Mouse (Mus musculus): ENCODE data around the gene Dync2li1.

Dync2li1 gene

GRCm38 (mm10) chr17:84650302-84651017, 24.2 kb downstream of the Dync2li1 start:
- no peak for DNase-seq

DNA sequence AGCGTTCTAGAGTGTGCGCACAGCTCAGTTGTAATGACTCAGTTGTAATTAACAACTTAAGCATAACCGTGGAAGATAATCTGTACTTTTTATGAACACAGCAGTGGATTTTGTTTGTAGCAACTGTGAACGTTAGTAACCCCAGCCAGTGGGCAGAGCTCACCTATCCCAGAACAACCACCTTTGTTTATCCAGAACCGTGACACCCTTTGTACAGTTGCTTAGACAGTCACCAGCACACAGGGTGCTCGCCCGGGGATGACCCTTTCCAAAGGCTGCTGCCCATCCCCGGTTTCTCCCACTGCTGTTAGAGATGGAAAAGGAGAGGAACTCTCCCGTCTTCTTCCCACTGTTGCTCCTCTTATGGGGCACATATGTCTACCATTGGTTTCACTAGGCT, 27.2 kb downstream of the Dync2li1 start:
- DNase-seq, result no peak

DNA sequence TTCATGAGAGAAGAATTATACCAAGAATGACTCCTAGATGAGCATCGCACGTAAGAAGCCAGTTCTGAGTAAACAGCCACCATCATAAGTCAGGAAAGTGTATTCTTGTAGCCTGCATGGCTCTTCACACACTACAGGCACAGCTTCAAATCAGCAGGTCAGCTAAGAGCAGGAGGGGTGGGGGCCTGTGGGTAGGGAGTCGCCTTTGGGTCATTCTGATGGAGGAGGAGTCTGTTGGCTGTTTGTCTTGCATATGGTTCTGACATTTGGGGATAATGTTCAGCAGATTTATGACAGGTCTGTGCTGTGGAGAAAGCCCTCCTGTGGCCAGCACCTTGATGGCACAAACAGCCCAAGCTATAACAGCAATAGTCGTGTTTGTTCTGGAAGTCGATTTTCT, 29.9 kb downstream of the Dync2li1 start:
- DNase-seq, result no peak

DNA sequence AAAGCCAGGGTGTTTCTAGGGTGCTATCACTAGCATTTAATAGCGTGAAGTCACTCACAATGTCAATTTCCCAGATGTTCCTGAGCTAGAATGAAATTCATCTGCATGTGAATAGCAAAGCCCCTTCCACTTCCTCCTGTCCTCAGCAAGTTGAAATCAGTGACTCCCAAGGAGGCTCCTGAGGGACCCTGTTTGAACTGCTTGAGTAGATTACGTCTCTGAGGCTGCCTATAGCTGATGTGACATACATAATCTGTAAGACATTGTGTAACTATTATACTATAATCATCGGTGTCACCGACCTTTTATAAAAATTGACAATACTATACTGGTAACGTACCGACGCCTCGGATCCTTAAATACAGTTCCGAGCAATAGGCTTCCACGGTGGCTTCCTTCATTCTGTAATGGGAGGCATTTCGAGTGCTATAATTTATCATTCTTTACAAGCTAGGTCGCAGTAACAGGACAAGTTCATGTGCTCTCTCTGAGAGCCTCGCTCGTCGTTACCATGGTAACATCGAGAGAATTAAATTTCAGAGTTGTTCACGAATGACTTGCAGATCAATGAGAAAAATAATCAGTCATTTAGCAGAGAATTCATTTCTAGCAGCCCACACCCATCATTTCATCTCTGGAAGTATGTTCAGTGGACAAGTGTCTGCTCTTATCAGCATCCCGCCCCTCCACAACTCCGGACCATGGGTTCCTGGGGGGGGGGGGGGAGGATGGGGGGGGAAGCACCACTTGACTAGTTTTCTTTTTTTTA, 30.5 kb downstream of the Dync2li1 start:
- peak; percentile 55 for DNase-seq

- no peak for DNase-seq
Observed at GRCm38 (mm10) chr17:84657422-84657732, 31.1 kb downstream of the Dync2li1 start.

- peak; percentile 66 for DNase-seq
Observed at GRCm38 (mm10) chr17:84657782-84658181, 31.5 kb downstream of the Dync2li1 start.

DNA sequence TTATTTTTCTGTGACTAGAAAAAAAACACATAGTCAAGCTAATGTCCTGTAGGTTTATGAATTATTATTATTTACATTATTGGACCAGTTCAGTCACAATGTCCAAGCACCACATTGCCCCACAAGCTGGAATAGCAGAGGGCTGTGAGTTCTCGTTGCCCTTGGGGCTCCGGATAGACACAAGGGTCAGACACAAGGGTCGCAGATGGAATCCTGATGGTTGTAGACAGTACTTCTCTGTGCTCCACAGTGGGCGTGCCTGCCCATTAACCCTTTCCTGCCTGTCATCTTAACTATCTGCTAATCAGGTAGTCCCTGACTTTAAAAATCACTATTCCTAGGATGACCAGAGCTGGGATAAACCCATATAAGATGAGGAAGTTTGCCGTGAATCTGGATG, 31.9 kb downstream of the Dync2li1 start:
- DNase-seq, result peak; percentile 68

DNA sequence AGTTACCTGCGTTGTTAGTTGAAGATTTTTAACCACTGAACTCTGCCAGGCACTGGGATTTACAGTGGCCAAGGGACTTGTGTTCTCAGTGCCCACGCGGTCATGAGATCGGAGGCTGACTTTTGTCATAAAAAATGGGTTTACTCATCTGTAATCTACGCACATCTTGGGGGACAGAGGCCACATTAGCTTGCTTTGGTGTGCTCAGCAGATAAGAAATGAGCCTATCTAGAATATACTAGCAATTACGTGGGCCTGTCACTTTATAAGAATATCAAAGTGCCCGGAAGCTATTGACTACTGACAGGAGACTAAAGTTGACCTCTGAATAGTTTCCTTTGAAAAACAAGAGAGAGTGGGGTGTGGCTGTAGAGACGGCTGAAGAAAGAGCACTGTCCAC, 32.7 kb downstream of the Dync2li1 start:
- DNase-seq, result no peak

DNA sequence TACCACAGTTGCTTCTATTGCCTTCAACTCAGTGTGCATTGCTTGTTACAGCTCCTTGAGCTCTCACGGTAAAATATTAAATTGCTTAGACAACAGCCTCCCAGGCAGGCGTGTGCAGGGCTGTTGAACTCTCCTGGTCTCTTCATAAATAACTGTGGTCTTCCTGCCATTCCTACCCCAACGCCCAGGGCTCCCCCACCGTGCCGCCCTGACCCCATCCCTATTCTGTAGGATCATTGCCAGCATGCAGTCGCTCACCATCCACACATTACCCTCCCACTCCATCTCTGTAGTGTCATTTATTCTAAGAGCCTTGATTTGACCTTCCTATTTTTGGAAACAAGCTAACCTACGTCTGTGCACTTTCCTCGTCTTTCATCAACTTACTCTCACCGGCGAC, 38.8 kb downstream of the Dync2li1 start:
- DNase-seq, result no peak

DNA sequence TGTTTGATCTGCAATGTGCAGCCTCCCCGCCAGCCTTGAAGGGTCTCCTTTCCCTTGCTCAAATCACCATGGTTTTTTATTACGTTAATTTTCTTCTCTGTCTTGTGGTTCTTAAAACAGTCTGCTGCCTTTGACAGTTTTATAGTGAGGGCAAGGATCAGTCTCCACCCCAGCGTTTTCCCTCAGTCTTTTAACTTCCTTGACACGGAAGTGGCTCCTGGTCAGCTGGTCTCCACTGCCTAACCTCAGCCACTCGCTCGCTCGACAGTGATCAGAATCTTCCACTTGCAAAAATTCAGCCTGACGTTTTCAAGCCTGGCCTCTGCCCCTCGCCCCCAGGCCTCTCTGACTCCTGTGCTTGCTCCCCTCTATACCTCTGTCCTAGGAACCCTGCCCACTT, 39.4 kb downstream of the Dync2li1 start:
- peak; percentile 34 for DNase-seq

DNA sequence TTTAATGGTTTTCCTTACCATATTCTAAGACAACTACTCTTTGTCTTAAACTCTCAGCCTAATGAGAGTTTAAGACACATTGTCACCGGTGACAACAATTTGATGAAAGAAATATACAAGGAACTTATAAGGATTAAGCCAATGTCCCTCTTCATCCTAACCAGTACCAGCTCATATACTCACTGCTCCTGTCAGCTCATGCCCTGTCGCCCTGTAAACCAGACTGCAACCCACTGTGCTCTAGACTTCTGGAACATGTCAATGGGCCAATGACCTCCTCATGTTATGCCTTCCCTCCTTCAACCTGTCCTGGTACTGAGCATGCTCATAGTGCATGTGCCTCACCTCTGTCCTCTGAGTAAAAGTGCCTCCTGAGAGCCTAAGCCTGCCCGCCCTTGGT, 41.6 kb downstream of the Dync2li1 start:
- no peak for DNase-seq

DNA sequence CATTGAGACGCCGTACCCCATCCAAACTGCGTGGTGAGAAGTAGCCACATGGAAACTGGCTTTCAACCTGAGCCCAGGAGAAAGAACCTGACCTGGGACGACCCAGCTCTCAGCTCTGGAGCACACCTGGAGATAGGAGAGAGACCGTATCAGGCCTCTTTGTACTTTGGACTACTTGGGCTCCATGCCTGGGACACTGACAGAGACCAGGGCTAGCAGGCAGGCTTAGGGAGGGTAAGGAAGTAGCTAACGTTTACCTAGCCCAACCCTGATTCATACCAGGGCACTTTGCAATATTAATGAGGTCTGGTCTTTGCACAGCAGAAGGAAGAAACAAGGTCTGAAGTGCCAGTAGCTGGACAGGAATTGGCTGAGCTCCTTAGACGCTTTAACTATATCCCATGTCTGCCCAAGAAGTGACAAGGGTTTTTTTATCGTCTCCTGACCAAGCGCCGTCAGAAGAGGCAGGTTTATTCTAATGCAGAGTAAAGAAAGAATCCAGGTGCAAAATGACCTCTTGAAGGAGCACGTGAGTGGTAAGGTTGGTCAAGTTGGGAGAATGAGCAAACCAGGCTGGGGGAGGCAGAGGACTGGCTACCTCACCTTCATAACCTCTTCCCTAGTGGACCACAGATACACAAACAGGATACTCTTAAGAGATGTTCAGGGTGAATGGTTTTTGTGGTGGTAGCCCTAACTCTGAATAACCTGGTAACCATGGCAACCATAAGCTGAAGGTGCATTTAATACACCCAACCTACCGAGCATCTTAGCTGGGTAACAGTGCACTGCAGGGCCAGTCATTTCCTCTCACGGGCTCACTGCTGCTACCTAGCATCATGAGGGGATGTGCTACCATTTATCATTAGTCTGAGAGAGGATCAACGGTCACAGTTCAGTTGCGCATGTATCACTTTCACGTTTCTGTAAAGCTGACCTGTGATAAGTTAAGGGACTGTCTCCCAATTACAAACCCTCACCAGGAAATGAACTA, 46.4 kb downstream of the Dync2li1 start:
- no peak for DNase-seq

GRCm38 (mm10) chr17:84674048-84674447, 47.8 kb downstream of the Dync2li1 start:
- no peak for DNase-seq

GRCm38 (mm10) chr17:84675204-84675603, 48.9 kb downstream of the Dync2li1 start:
- DNase-seq, result no peak

GRCm38 (mm10) chr17:84675951-84676366, 49.7 kb downstream of the Dync2li1 start, which contains the start of gene Abcg8:
Gene Abcg8 (plus strand): TSS chr17:84676302.
- DNase-seq, result peak; percentile 68

DNA sequence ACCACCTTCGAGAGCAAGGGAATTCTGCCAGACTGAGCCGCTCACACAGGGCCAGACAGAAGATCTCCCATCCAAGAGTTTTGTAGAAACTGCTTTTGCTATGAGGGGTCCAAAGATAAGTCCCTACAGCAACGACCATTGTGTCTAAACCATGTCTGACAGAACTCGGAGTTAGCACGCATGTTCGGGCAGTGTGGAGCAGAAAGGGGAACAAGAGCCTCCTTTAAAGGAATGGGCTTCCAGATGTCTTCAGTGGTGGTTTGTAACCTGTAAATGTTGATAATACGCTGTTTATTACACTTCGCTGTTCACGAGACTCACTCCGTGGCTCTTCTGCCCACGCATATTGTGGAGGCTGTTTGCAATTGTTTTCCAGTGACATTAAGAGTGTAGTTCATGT, 51.3 kb downstream of the Dync2li1 start:
- DNase-seq, result no peak

DNA sequence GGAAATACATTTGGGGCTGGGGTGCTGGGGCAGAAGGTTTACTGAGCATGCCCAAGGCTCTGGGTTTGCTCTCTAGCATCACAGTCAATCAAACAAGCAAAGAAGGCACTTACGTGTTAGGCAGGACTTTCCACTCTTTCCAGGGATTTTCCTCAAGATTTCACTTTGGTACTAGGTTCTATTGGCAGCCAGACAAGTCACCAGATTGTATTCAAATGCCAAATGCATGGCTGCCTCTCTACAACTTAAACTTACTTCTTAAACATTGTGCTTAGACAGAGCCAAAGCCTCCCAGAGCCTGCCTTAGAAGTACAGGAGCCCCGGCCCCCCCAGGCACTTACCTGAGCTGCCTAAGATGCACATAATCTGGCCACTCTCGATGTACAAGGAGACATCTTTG, 55.4 kb downstream of the Dync2li1 start:
- no peak for DNase-seq

DNA sequence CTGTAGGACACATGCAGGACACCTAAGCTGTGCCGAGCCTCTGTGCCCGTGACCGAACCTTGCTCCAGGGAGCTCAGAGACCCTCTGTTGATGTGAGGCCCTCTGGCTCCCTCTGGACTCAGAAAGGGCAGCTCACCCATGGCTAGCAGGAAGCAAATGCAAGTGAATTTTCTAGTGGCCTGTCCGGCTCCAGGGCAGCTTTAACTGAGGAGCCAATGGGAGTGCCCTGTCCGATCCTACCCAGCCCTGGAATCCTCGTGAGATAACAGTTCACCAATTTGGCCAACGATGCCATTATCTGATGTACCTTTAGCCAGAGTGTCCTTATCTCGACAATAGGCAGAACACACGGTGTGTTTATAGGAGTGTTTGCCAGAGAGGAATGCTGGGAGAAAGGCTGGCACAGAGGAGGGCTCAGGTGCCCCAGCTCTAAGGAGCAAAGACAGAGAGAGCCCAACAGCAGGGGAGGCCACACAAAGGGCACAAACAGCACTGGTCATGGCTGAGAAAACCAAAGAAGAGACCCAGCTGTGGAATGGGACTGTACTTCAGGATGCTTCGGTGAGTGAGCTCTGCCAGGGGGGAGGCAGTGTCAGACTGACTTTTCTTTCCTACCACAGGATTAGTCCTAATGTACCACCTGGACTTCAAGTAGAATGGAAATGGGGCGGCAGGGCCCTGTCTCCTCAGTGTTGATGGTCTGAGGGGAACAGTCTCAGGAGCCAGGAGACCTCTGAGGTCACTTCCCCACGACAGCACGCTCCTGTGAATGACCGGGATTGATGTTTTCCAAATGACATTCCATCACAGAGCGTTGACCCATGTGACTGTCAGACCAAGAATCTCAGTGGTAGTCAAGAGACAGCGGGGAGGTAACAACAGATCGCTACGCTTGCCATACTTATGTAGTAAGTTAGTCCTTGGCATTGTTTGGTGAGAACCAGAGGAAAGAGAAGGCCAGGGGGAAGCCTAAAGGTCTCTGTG, 56.7 kb downstream of the Dync2li1 start, which contains the start of gene Abcg5:
Gene Abcg5, minus strand, starts transcription at position 278 of the 984 bp plus-strand sequence.
- no peak for DNase-seq

DNA sequence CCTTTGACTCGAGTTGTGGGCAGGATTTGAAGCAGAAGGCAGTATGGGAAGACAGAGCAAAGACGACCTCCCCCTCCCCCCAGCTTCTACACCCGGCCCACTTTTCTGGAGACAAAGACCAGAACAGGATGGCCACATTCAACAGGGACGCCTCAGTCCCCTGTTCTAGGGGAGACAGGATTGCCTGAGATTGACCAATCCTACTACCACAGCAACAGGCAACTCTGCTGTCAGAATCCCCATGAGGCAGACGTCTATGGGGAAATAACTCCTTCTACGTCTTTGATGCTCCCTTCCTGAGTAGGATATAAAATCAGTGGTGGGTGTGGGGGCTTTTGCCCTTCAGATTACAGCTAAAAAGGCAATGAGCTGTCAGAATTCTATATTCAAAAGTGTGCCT, 58.0 kb downstream of the Dync2li1 start:
- DNase-seq, result no peak

- no peak for DNase-seq
Observed at GRCm38 (mm10) chr17:84685286-84685685, 59.0 kb downstream of the Dync2li1 start.

DNA sequence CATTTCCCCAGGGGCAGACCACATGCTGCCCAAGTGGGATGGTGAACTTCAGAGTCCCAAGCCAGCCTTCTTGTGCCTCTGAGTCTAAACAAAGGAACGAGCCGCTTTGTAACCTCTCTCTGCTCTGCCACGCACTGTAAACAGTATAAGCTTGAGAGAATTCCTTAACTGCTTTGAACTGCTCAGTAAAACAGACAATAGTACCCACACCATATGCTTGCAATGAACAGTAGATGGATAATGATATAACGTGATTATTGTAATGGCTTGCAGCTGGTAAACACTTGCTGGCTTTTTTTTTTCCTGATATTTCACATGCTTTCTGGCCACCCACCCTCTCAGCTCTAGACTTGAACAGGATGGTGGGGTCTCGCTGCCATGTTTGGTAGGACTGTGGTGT, 61.7 kb downstream of the Dync2li1 start:
- no peak for DNase-seq

DNA sequence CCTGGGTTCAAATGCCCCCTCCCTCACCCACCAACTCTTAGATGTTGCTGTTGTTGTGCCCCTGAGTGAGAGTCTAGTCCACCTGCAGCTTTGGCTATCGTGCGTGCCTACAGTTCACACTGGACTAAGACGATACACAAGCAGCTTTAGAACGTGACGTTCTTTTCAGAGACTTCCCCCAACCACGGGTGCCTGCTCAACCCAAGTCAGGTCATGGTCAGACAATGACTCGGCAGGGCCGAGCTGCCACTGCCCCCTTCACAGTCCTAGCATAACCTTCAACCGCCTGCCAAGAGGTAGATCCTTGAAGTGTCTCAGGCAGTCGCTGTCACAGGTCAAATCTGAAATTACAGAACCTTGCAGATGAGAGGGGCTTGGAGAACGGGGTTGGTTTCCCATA, 62.5 kb downstream of the Dync2li1 start:
- DNase-seq, result no peak

Measured in embryo, embryonic 11 days (tissue).